Mouse (Mus musculus) spleen, postnatal 14 days (tissue): Measurements from ENCODE around the gene Nlrp2.

Experiments
- DNase-seq, 2 experiments: peaks; one replicate each; pipeline ENCODE4 v3.0.0; 2021 to 2022; ENCODE audit warnings: low spot score in 2 of 2

The Nlrp2 gene

DNA sequence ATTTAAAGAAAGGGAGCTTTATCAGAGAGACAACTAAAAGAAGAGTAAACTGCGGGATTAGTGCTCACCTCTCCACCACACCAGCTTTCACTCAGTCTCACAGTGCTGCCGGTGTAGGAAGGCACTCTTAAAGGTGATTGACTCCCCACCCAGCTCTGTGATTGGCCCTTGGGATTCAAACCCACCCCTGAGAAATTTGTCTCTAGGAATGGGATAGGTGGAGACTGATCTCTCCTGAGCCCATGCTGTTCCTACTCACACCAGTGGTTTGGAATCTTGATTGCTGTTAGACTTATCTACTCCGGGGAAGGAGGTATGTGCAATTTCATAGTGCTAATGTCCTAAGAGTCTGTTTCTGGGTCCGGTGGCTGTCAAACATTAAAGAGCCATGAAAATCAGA, at the start of gene Nlrp2:
Gene Nlrp2, minus strand, starts transcription at position 101 of the 400 bp plus-strand sequence.
- DNase-seq: no peak

DNA sequence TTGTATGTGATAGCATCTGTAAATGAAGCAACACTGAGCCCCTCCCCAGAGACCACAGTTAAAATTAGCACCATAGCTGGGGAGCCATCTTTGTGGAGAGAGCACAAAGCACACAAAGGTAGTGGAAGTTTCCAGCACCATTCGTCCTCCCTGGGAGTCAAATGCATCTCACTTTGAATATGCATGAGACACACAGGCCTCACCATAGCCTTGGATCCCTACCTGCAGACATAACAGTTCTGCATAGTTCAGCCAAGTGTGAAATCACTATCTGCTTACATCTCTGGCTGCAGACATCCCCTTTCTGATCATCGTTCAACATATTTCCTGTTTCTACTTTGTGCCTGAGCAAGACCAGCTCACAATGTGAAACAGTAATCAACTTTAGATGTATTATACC, 15.9 kb upstream of the Nlrp2 start:
- no peak for DNase-seq

DNA sequence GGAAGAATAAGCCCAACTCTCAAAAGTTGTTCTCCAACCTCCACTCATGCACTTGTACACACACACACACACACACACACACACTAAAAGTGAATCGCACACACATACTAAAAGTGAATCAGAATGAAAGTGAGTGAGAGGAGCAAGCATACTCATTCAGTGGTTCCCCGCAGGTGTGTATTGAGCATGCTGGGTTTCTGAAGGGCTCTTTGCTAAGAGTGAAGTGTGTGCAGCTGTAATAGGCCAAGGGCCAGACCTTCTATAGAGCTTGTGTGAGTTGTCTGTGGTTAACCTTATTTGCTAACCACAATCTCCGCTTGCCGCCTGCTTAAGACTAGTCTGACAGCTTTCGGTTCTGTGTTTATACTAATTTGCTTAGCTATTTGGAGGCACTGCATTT, 12.8 kb upstream of the Nlrp2 start:
- no peak for DNase-seq

DNA sequence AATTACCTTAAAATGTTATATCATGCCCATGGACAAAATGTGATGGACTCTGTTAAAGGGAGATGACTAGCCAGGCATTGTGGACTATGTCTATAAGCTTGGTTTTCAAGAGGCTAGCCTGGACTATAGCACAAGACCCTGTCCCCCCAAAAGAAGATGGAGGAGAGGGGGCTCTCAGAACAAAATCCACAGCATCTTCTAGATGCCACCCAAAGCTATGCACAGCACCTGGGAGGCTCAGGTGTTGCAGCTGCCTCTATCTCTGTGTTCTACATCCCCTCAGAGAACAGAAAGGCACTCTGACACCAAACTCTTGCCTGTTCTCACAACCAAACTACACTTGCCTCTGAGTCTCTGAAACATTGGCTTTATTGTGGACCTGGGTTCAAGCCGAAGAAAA, 598 bp downstream of the Nlrp2 start, which contains the start of gene Gm5065:
Gene Gm5065, plus strand, starts transcription at position 301 of the 400 bp plus-strand sequence.
- DNase-seq: no peak

DNA sequence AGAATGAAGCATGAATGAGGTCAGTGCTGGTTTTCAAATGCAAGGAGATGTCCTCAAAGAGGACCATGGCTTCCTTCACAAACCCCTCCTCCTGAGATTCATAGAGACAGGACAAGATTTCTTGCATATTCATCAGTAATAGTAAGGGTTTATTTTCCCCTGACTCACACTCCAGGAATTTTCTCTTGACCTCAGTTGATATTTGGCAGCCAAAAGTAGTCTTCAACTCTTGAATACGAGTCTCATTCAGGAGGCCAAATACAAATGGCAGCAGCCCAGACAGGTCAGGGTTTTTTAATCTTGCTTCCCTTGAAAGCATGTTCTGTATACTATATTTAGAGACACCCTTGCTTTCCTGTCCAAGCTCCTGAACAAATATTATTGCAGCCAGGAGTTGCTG, 23.3 kb downstream of the Nlrp2 start:
- DNase-seq: no peak

DNA sequence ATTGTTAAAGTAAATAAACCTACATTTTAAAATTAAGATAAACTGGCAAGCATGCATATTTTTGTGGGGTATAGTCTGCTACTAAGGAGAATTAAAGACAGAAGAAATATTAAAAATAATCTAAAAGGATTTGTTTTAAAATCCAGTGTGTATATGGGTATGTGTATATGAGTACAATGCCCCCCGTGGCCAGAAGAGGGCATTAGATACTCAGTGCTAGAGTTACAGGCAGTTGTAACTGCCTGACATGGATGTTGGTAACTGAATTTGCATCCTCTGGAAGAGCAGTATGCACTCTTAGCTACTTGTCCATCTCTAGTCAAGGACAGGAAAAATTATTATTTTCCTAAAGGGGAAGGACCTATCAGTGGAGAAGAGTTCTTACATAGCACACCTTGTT, 62.6 kb downstream of the Nlrp2 start:
- no peak for DNase-seq

DNA sequence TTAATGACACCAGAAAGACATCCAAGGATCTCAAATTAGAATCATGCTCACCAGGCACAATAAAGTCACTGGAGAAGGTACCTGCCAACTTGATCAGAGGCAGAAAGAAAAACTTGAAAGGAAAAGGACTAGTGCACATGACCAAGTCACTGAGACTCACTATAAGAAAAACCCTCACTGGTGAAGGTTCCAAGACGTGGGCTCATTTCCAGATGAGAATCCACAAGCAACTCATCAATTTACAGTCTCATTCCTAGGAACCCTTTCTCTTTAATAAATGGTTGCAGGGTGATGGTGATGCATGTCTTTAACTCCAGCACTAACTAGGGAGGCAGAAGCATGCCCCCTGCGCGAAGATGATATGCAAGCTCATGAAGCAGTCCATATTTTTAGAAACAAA, 87.8 kb downstream of the Nlrp2 start:
- DNase-seq: no peak
